Mouse (Mus musculus): Measurements from ENCODE around the gene Fbxl5. TPM values are rescaled to one million over a fixed set of nuclear protein-coding genes. Genes with fewer than 3 reads are reported as not detected.
A peak's percentile ranks its signal among the peaks of the same experiment; 100 is the strongest.

Gene Fbxl5
- polyA plus RNA-seq, 1 experiment from 2014 or later: 66.6 TPM

- peaks cover 7% of the 10 kb centered on the region; the same call in 1 of the 2 replicates for H3K9me3 ChIP-seq (ENCODE audit: low read length)
- no peak overlapping the region for H3K27ac ChIP-seq (ENCODE audit: low read length)
- H3K9ac ChIP-seq (replicated peaks; ENCODE audit: low read length): no peak overlapping the region
- 44% methylated on average over 11 of the region's 11 CpGs for WGBS
- peaks cover 3% of the 10 kb centered on the region; the same call in 1 of the 2 replicates for H3K4me1 ChIP-seq (ENCODE audit: insufficient read depth, low read length)
- no peak overlapping the region for H3K4me3 ChIP-seq (ENCODE audit: low read length)
- no peaks in the 10 kb centered on the region for H3K36me3 ChIP-seq (ENCODE audit: insufficient read depth, low read length)
- H3K4me2 ChIP-seq (replicated peaks; ENCODE audit: low read depth, low read length): peak overlapping the region; percentile 33
- no peak for ATAC-seq (ENCODE audit: low FRiP score, low TSS enrichment)
- no peaks in the 10 kb centered on the region for H3K27me3 ChIP-seq (ENCODE audit: insufficient read depth, low read length)
Measured at GRCm38 (mm10) chr5:43841144-43842010, 19.9 kb upstream of the Fbxl5 start.

GRCm38 (mm10) chr5:43837372-43837771 is 15.9 kb upstream of the Fbxl5 start:
- 53% methylated on average over 5 of the region's 5 CpGs for WGBS
- H3K27me3 ChIP-seq (ENCODE audit: insufficient read depth, low read length): no peaks in the 10 kb centered on the region
- 0 out of 2 replicates have a peak, but pooled peaks cover 2% of the 10 kb centered on the region for H3K9me3 ChIP-seq (ENCODE audit: low read length)

GRCm38 (mm10) chr5:43836590-43836989 is 15.2 kb upstream of the Fbxl5 start:
- no peaks in the 10 kb centered on the region for H3K4me1 ChIP-seq (ENCODE audit: insufficient read depth, low read length)
- 93% methylated on average over 7 of the region's 7 CpGs for WGBS
- H3K27me3 ChIP-seq (ENCODE audit: insufficient read depth, low read length): no peaks in the 10 kb centered on the region
- 0 out of 2 replicates have a peak, but pooled peaks cover 2% of the 10 kb centered on the region for H3K9me3 ChIP-seq (ENCODE audit: low read length)
- H3K27ac ChIP-seq (ENCODE audit: low read length): no peak overlapping the region
- no peak for ATAC-seq (ENCODE audit: low FRiP score, low TSS enrichment)
- no peaks in the 10 kb centered on the region for H3K36me3 ChIP-seq (ENCODE audit: insufficient read depth, low read length)
- H3K4me2 ChIP-seq (replicated peaks; ENCODE audit: low read depth, low read length): no peak overlapping the region
- H3K9ac ChIP-seq (replicated peaks; ENCODE audit: low read length): no peak overlapping the region
- no peak overlapping the region for H3K4me3 ChIP-seq (ENCODE audit: low read length)

More at GRCm38 (mm10) chr5:43837372-43837771, 15.9 kb upstream of the Fbxl5 start:
- no peak for ATAC-seq (ENCODE audit: low FRiP score, low TSS enrichment)
- H3K36me3 ChIP-seq (ENCODE audit: insufficient read depth, low read length): no peaks in the 10 kb centered on the region
- no peaks in the 10 kb centered on the region for H3K4me1 ChIP-seq (ENCODE audit: insufficient read depth, low read length)
- no peak overlapping the region for H3K4me3 ChIP-seq (ENCODE audit: low read length)
- H3K9ac ChIP-seq (replicated peaks; ENCODE audit: low read length): no peak overlapping the region
- H3K4me2 ChIP-seq (replicated peaks; ENCODE audit: low read depth, low read length): no peak overlapping the region
- H3K27ac ChIP-seq (ENCODE audit: low read length): no peak overlapping the region

- H3K4me1 ChIP-seq (ENCODE audit: insufficient read depth, low read length): no peaks in the 10 kb centered on the region
- no peaks in the 10 kb centered on the region for H3K36me3 ChIP-seq (ENCODE audit: insufficient read depth, low read length)
- no peak for ATAC-seq (ENCODE audit: low FRiP score, low TSS enrichment)
- no peak overlapping the region for H3K4me2 ChIP-seq (replicated peaks; ENCODE audit: low read depth, low read length)
- no peak overlapping the region for H3K9ac ChIP-seq (replicated peaks; ENCODE audit: low read length)
- H3K27ac ChIP-seq (ENCODE audit: low read length): no peak overlapping the region
- H3K27me3 ChIP-seq (ENCODE audit: insufficient read depth, low read length): no peaks in the 10 kb centered on the region
- H3K4me3 ChIP-seq (ENCODE audit: low read length): no peak overlapping the region
- 49% methylated on average over 9 of the region's 9 CpGs for WGBS
- no peaks in the 10 kb centered on the region for H3K9me3 ChIP-seq (ENCODE audit: low read length)
Measured at GRCm38 (mm10) chr5:43827366-43827765, 5.9 kb upstream of the Fbxl5 start.

GRCm38 (mm10) chr5:43826883-43827282 is 5.4 kb upstream of the Fbxl5 start:
- Histone ChIP-seq H3K9me3 (ENCODE audit: low read length) (no peaks in the 10 kb centered on the region), H3K27ac (ENCODE audit: low read length) (no peak overlapping the region), H3K27me3 (ENCODE audit: insufficient read depth, low read length) (no peaks in the 10 kb centered on the region), H3K4me3 (ENCODE audit: low read length) (no peak overlapping the region), H3K36me3 (ENCODE audit: insufficient read depth, low read length) (no peaks in the 10 kb centered on the region), H3K4me2 (replicated peaks; ENCODE audit: low read depth, low read length) (no peak overlapping the region), H3K9ac (replicated peaks; ENCODE audit: low read length) (no peak overlapping the region), H3K4me1 (ENCODE audit: insufficient read depth, low read length) (no peaks in the 10 kb centered on the region)
- WGBS: 90% methylated on average over 2 of the region's 2 CpGs
- no peak for ATAC-seq (ENCODE audit: low FRiP score, low TSS enrichment)

- Histone ChIP-seq H3K4me3 (ENCODE audit: low read length) (no peak overlapping the region), H3K9me3 (ENCODE audit: low read length) (no peaks in the 10 kb centered on the region), H3K9ac (replicated peaks; ENCODE audit: low read length) (no peak overlapping the region), H3K27ac (ENCODE audit: low read length) (no peak overlapping the region), H3K27me3 (ENCODE audit: insufficient read depth, low read length) (no peaks in the 10 kb centered on the region), H3K36me3 (ENCODE audit: insufficient read depth, low read length) (no peaks in the 10 kb centered on the region), H3K4me2 (replicated peaks; ENCODE audit: low read depth, low read length) (no peak overlapping the region), H3K4me1 (ENCODE audit: insufficient read depth, low read length) (no peaks in the 10 kb centered on the region)
- ATAC-seq (ENCODE audit: low FRiP score, low TSS enrichment): no peak
- WGBS: 63% methylated on average over 3 of the region's 3 CpGs
Measured at GRCm38 (mm10) chr5:43824580-43824979, 3.1 kb upstream of the Fbxl5 start.

- H3K27ac ChIP-seq (ENCODE audit: low read length): no peak overlapping the region
- H3K9ac ChIP-seq (replicated peaks; ENCODE audit: low read length): no peak overlapping the region
Measured at GRCm38 (mm10) chr5:43822824-43823223, 1.4 kb upstream of the Fbxl5 start.

GRCm38 (mm10) chr5:43822199-43822598 is 761 bp upstream of the Fbxl5 start:
- H3K27me3 ChIP-seq (ENCODE audit: insufficient read depth, low read length): no peaks in the 10 kb centered on the region
- ATAC-seq (ENCODE audit: low FRiP score, low TSS enrichment): no peak
- no peak overlapping the region for H3K27ac ChIP-seq (ENCODE audit: low read length)
- no peaks in the 10 kb centered on the region for H3K36me3 ChIP-seq (ENCODE audit: insufficient read depth, low read length)
- H3K4me2 ChIP-seq (replicated peaks; ENCODE audit: low read depth, low read length): no peak overlapping the region
- no peak overlapping the region for H3K9ac ChIP-seq (replicated peaks; ENCODE audit: low read length)
- no peaks in the 10 kb centered on the region for H3K9me3 ChIP-seq (ENCODE audit: low read length)
- WGBS: 86% methylated on average over 8 of the region's 8 CpGs
- no peaks in the 10 kb centered on the region for H3K4me1 ChIP-seq (ENCODE audit: insufficient read depth, low read length)
- no peak overlapping the region for H3K4me3 ChIP-seq (ENCODE audit: low read length)

More at GRCm38 (mm10) chr5:43822824-43823223, 1.4 kb upstream of the Fbxl5 start:
- H3K4me2 ChIP-seq (replicated peaks; ENCODE audit: low read depth, low read length): no peak overlapping the region
- no peak overlapping the region for H3K4me3 ChIP-seq (ENCODE audit: low read length)
- no peaks in the 10 kb centered on the region for H3K27me3 ChIP-seq (ENCODE audit: insufficient read depth, low read length)
- no peak for ATAC-seq (ENCODE audit: low FRiP score, low TSS enrichment)
- no peaks in the 10 kb centered on the region for H3K4me1 ChIP-seq (ENCODE audit: insufficient read depth, low read length)
- no peaks in the 10 kb centered on the region for H3K36me3 ChIP-seq (ENCODE audit: insufficient read depth, low read length)
- 83% methylated on average over 3 of the region's 3 CpGs for WGBS
- H3K9me3 ChIP-seq (ENCODE audit: low read length): no peaks in the 10 kb centered on the region

GRCm38 (mm10) chr5:43820785-43821184 is 653 bp downstream of the Fbxl5 start:
- H3K36me3 ChIP-seq (ENCODE audit: insufficient read depth, low read length): no peaks in the 10 kb centered on the region
- ATAC-seq (ENCODE audit: low FRiP score, low TSS enrichment): no peak
- no peak overlapping the region for H3K27ac ChIP-seq (ENCODE audit: low read length)
- 91% methylated on average over 11 of the region's 11 CpGs for WGBS
- H3K4me2 ChIP-seq (replicated peaks; ENCODE audit: low read depth, low read length): no peak overlapping the region
- H3K4me3 ChIP-seq (ENCODE audit: low read length): no peak overlapping the region
- no peak overlapping the region for H3K9ac ChIP-seq (replicated peaks; ENCODE audit: low read length)
- H3K9me3 ChIP-seq (ENCODE audit: low read length): no peaks in the 10 kb centered on the region
- H3K27me3 ChIP-seq (ENCODE audit: insufficient read depth, low read length): no peaks in the 10 kb centered on the region
- no peaks in the 10 kb centered on the region for H3K4me1 ChIP-seq (ENCODE audit: insufficient read depth, low read length)

GRCm38 (mm10) chr5:43818695-43819094 is 2.7 kb downstream of the Fbxl5 start, which contains the start of gene Bst1:
Gene Bst1 (plus strand): TSS chr5:43818885.
- Histone ChIP-seq H3K36me3 (ENCODE audit: insufficient read depth, low read length) (no peaks in the 10 kb centered on the region), H3K27ac (ENCODE audit: low read length) (no peak within 1 kb of the TSS), H3K9me3 (ENCODE audit: low read length) (no peaks in the 10 kb centered on the region), H3K4me2 (replicated peaks; ENCODE audit: low read depth, low read length) (no peak within 1 kb of the TSS), H3K4me1 (ENCODE audit: insufficient read depth, low read length) (no peaks in the 10 kb centered on the region), H3K9ac (replicated peaks; ENCODE audit: low read length) (no peak within 1 kb of the TSS), H3K4me3 (ENCODE audit: low read length) (no peak within 1 kb of the TSS), H3K27me3 (ENCODE audit: insufficient read depth, low read length) (no peaks in the 10 kb centered on the region)
- 44% methylated on average over 12 of the region's 12 CpGs for WGBS
- peak; percentile 59; the same call in 1 of the 2 replicates for ATAC-seq (ENCODE audit: low FRiP score, low TSS enrichment)

Data from kidney, embryonic 16.5 days (tissue).